Mouse (Mus musculus) lung, postnatal 0 days (tissue): ENCODE measurements at regions not wholly inside any gene's neighbourhood (a gene's known extent, or its start where the extent isn't known, plus 50 kb on each side); places are given as distances from the start of the nearest gene placed in this dataset.

Experiments
- CTCF ChIP-seq: IDR thresholded peaks from 2 replicates; pipeline ENCODE4 v1.5.1; 2016; ENCODE audit warnings: antibody characterized with exemption, mild to moderate bottlenecking
- EP300 ChIP-seq: IDR thresholded peaks from 2 replicates; pipeline ENCODE4 v1.6.1; 2016; ENCODE audit warnings: antibody characterized with exemption, mild to moderate bottlenecking, control low read depth

DNA sequence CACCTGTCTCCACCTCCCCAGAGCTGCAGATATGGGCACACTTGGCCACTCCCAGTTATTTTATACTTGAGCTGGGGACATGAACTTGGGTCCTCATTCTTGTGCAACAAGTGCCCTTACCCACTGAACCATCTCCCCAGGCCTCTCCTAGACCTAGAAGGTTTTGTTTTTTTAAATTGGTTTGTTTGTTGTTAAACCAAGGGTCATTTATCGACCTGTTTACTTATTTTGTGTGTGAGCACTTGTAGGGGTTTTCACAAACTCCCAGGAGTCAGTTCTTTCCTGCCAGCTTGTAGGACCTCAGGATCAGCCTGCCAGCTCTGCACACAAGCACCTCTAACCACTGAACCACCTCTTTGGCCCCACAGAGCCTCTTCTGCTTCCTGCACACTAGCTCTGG, 140.8 kb downstream of the Tfap2c start:
- no peak for TF ChIP-seq CTCF
- TF ChIP-seq EP300: no peak
